Mouse (Mus musculus): Measurements from ENCODE around the gene Ermp1. TPM values are rescaled to one million over a fixed set of nuclear protein-coding genes. Genes with fewer than 3 reads are reported as not detected.

Gene Ermp1
- polyA plus RNA-seq, 1 experiment from 2014 or later = 24.8 TPM

DNA sequence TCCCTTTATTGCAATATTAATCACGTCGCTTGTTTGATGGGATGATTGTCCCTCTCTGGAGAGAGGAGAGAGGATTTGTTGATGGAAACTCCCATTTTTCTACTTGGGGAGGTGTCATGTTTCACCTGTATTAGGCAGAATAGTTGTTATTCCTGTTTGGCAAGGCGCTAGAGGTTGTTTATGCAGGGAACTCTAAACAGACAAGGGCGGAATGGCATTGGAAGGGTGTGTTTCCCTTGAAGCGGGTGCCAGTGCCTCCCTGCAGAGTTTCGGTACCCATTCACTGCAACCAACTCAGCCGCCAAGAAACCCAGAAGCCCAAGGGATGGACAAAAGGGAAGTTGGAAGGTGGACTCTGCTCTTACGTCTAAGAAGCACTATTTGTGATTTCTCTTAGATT, 15.6 kb upstream of the Ermp1 start:
- no peaks in the 10 kb centered on the region for H3K9me3 ChIP-seq (ENCODE audit: low read length)
- ATAC-seq (ENCODE audit: low FRiP score, low TSS enrichment) = no peak

DNA sequence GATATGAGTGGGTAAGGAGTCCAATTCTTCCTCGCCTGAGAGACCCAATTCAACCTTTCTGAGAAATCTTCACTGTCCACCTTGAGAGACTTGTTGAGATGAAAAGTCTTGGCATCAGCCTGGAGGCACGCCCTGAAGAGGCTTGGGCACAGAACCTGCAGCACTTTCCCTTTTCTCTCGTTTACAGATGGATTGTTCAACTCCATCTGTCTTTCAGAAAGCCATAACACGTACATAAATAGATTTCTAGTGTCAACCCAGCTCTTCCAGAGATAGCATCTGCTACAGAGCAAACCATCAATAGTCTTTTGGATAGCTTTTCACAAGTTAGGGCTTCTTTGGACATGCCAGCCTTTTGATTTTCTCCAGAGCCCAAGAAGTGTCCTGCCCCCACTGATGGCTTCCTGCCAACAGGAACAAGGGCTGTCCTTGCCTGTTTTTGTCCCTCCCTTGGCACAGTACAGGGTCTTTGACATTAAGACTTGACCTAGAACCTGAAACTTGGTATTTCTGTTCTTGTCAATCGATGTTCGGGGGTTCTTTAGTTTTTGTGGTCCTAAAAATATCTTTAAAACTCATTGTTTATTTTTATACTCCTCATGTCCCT, 13.9 kb upstream of the Ermp1 start:
- no peaks in the 10 kb centered on the region for H3K27me3 ChIP-seq (ENCODE audit: insufficient read depth, low read length)
- no peak for ATAC-seq (ENCODE audit: low FRiP score, low TSS enrichment)
- no peak overlapping the region for H3K4me3 ChIP-seq (ENCODE audit: low read length)
- peaks cover 7% of the 10 kb centered on the region; the same call in 1 of the 2 replicates for H3K4me1 ChIP-seq (ENCODE audit: insufficient read depth, low read length)
- H3K4me2 ChIP-seq (replicated peaks; ENCODE audit: low read depth, low read length) = no peak overlapping the region
- no peaks in the 10 kb centered on the region for H3K9me3 ChIP-seq (ENCODE audit: low read length)
- WGBS = 83% methylated on average over 6 of the region's 6 CpGs
- no peaks in the 10 kb centered on the region for H3K36me3 ChIP-seq (ENCODE audit: insufficient read depth, low read length)
- H3K9ac ChIP-seq (replicated peaks; ENCODE audit: low read length) = no peak overlapping the region
- no peak overlapping the region for H3K27ac ChIP-seq (ENCODE audit: low read length)

More for the DNA sequence above, 15.6 kb upstream of the Ermp1 start:
- WGBS = 47% methylated on average over 8 of the region's 8 CpGs
- H3K27me3 ChIP-seq (ENCODE audit: insufficient read depth, low read length) = no peaks in the 10 kb centered on the region
- no peak overlapping the region for H3K9ac ChIP-seq (replicated peaks; ENCODE audit: low read length)
- no peak overlapping the region for H3K4me3 ChIP-seq (ENCODE audit: low read length)
- no peak overlapping the region for H3K27ac ChIP-seq (ENCODE audit: low read length)
- H3K4me2 ChIP-seq (replicated peaks; ENCODE audit: low read depth, low read length) = no peak overlapping the region
- no peaks in the 10 kb centered on the region for H3K36me3 ChIP-seq (ENCODE audit: insufficient read depth, low read length)
- H3K4me1 ChIP-seq (ENCODE audit: insufficient read depth, low read length) = peaks cover 9% of the 10 kb centered on the region; the same call in 1 of the 2 replicates

DNA sequence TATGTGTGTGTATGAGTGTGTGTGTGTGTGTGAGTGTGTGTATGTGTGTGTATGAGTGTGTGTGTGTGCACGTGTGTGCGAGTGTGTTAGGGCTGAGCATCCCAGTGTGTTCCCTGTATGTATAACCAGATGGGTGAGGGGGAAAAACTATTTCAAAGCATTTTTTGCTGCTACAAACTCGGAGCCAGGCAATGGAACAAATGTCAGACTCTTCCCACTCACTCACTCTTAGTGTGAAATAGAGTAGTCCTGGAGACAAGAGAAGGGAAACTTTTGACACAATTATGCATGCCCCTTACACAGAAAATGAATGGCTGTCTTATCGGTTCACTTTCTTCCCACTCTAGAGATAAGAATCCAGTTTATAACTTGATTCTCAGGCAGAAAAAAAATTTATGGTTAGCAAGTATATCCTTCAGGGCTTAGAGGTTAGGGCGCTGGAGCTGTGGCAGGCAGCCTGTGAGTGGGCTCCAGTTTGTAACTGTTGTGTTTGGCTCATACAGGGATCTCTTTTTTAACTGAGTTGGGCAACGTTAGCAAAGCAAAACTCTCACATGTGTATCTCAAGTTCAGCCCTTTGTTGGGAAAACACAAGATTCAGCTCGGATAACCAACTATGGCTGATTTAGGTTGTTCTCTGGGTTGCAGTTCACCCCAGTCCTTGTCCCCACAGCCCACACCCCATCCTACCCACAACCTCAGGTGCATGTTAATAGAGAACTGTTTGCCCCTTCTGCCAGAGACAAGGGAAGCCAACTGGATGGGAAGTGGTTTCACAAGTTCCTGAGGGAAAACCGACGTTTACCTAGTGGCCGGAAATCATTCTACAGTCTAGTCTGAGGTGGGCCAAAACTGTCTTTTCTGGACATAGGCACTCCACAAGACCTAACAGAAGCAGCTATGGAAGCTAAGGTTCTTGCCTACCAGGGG, 12.9 kb upstream of the Ermp1 start:
- Histone ChIP-seq H3K27ac (ENCODE audit: low read length) (no peak overlapping the region), H3K4me3 (ENCODE audit: low read length) (no peak overlapping the region), H3K36me3 (ENCODE audit: insufficient read depth, low read length) (no peaks in the 10 kb centered on the region), H3K4me1 (ENCODE audit: insufficient read depth, low read length) (no peaks in the 10 kb centered on the region), H3K9me3 (ENCODE audit: low read length) (no peaks in the 10 kb centered on the region), H3K4me2 (replicated peaks; ENCODE audit: low read depth, low read length) (no peak overlapping the region), H3K9ac (replicated peaks; ENCODE audit: low read length) (no peak overlapping the region), H3K27me3 (ENCODE audit: insufficient read depth, low read length) (no peaks in the 10 kb centered on the region)
- no peak for ATAC-seq (ENCODE audit: low FRiP score, low TSS enrichment)
- 64% methylated on average over 10 of the region's 10 CpGs for WGBS

DNA sequence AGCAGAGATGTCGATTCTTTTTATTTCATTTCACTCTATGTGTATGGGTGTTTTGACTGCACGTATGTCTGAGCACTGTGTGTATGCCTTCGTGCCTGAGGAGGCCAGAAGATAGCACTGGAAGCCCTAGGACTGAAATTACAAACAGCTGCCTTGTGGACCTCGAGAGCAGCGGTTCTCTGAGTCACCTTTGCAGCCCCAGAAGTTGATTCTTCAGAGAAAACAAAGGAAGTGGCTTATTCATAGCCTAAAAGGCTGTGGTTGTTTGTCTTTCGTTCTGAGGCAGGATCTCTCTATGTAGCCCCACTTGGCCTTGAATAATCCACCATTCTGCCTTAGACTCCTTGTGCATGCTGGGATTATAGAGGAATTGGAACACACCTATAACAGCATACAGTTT, 11.5 kb upstream of the Ermp1 start:
- 54% methylated on average over 6 of the region's 6 CpGs for WGBS
- no peak for ATAC-seq (ENCODE audit: low FRiP score, low TSS enrichment)
- Histone ChIP-seq H3K4me3 (ENCODE audit: low read length) (no peak overlapping the region), H3K9me3 (ENCODE audit: low read length) (no peaks in the 10 kb centered on the region), H3K27ac (ENCODE audit: low read length) (no peak overlapping the region), H3K9ac (replicated peaks; ENCODE audit: low read length) (no peak overlapping the region), H3K4me2 (replicated peaks; ENCODE audit: low read depth, low read length) (no peak overlapping the region), H3K4me1 (ENCODE audit: insufficient read depth, low read length) (no peaks in the 10 kb centered on the region), H3K36me3 (ENCODE audit: insufficient read depth, low read length) (no peaks in the 10 kb centered on the region), H3K27me3 (ENCODE audit: insufficient read depth, low read length) (no peaks in the 10 kb centered on the region)

DNA sequence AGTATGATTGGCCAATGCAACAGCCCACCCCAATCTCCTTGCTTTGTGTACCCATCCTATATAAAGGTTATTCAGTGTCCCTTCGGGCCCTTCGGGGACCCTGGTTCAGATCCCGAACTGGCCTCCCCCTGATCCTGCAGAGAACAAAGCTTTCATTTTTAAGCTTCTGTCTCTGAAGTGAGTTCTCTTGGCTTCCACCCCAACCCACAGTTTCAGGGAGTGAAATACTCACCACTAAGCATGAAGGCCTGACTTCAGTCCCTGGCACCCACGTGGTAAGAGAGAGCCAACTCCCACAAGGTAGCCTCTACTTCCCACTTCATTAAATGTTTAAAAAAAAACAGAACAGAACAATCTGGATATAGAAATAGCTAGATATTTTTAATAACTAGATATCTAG, 10.6 kb upstream of the Ermp1 start:
- Histone ChIP-seq H3K4me1 (ENCODE audit: insufficient read depth, low read length) (no peaks in the 10 kb centered on the region), H3K9ac (replicated peaks; ENCODE audit: low read length) (no peak overlapping the region), H3K27me3 (ENCODE audit: insufficient read depth, low read length) (no peaks in the 10 kb centered on the region), H3K4me3 (ENCODE audit: low read length) (no peak overlapping the region), H3K4me2 (replicated peaks; ENCODE audit: low read depth, low read length) (no peak overlapping the region), H3K27ac (ENCODE audit: low read length) (no peak overlapping the region), H3K9me3 (ENCODE audit: low read length) (no peaks in the 10 kb centered on the region), H3K36me3 (ENCODE audit: insufficient read depth, low read length) (no peaks in the 10 kb centered on the region)
- WGBS = 89% methylated on average over 4 of the region's 4 CpGs
- no peak for ATAC-seq (ENCODE audit: low FRiP score, low TSS enrichment)

DNA sequence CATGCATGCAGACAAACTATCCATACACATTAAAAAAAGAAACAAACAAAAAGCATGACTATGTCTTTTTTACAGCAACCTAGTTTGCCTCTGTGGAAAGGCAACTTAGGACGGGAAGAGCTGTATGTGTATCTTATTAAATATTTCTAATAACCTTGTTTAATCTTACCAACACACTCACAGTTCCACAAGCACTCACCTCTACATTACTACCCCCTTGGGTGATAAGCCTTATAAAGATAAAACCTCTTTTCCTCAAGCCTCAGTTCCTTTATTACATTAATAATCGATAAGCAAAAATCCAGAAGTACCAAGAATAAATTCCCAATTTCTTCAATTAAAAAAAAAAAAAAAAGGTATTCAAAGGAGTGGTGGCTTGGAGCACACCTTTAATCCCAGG, 9.3 kb upstream of the Ermp1 start:
- H3K4me2 ChIP-seq (replicated peaks; ENCODE audit: low read depth, low read length) = no peak overlapping the region
- H3K27me3 ChIP-seq (ENCODE audit: insufficient read depth, low read length) = no peaks in the 10 kb centered on the region
- no peak overlapping the region for H3K4me3 ChIP-seq (ENCODE audit: low read length)
- no peaks in the 10 kb centered on the region for H3K4me1 ChIP-seq (ENCODE audit: insufficient read depth, low read length)
- H3K9ac ChIP-seq (replicated peaks; ENCODE audit: low read length) = no peak overlapping the region
- H3K9me3 ChIP-seq (ENCODE audit: low read length) = no peaks in the 10 kb centered on the region
- no peak for ATAC-seq (ENCODE audit: low FRiP score, low TSS enrichment)
- 94% methylated on average over 2 of the region's 2 CpGs for WGBS
- no peaks in the 10 kb centered on the region for H3K36me3 ChIP-seq (ENCODE audit: insufficient read depth, low read length)
- H3K27ac ChIP-seq (ENCODE audit: low read length) = no peak overlapping the region

DNA sequence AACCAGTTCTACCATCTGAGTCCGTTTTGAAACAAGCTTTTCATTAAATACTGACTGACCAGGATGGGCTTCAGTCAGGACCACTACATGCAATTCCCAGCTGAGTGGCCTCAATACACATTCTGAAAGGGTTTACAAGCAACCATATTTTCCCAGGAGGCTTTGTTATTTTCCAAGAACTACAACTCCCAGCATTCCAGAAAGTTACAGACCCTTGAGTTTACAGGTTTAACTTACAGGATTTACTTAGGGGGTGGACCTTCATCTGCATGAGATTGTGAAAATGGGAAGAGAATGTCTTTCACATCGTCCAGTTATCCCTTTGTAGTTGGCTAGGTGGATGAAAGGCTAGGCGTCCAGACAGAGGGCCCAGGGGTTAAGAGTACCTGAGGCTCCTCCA, 8.8 kb upstream of the Ermp1 start:
- Histone ChIP-seq H3K36me3 (ENCODE audit: insufficient read depth, low read length) (no peaks in the 10 kb centered on the region), H3K27ac (ENCODE audit: low read length) (no peak overlapping the region), H3K4me3 (ENCODE audit: low read length) (no peak overlapping the region), H3K27me3 (ENCODE audit: insufficient read depth, low read length) (no peaks in the 10 kb centered on the region), H3K9ac (replicated peaks; ENCODE audit: low read length) (no peak overlapping the region), H3K9me3 (ENCODE audit: low read length) (no peaks in the 10 kb centered on the region), H3K4me2 (replicated peaks; ENCODE audit: low read depth, low read length) (no peak overlapping the region), H3K4me1 (ENCODE audit: insufficient read depth, low read length) (no peaks in the 10 kb centered on the region)
- ATAC-seq (ENCODE audit: low FRiP score, low TSS enrichment) = no peak
- WGBS = 60% methylated on average over 3 of the region's 3 CpGs

DNA sequence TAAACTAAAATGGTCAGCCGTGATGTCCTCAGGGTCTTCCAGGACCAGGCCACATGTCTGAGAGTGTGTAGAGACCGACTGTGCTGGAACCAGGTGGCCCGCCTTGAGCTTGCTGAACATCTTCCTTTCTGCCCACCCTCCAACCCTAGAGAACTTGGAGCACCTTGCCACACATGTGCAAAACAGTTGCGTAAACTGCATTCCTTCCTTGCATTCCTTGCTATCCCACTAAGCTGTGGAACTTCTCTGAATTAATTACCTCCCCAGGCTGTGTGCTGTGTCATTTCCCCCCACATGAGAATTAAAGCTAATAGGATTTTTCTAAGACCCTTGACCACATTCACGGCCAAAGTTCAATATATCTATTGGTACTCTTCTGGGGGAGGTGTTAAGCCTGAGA, 8.4 kb upstream of the Ermp1 start:
- ATAC-seq (ENCODE audit: low FRiP score, low TSS enrichment) = no peak
- WGBS = 83% methylated on average over 5 of the region's 5 CpGs

DNA sequence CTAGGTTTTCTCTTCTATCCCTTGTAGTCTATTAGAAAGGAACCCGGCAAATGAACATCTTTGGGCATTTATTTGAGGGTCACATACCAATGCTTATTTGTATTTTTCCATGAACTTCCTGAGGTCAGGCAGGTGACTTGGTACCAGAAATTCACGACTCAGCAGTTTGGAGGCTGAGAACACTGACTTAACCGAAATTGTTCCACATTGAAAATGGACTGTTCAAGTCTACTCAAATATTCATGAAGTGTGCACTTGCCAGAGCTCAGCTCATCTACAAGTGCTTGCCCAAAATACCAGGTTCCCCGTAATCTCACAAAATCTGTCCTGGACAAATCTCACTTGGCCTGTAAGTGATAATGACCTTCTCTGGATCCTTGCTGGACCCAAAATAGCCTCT, 7.8 kb upstream of the Ermp1 start:
- H3K9me3 ChIP-seq (ENCODE audit: low read length) = no peaks in the 10 kb centered on the region
- 75% methylated on average over 4 of the region's 4 CpGs for WGBS
- H3K4me2 ChIP-seq (replicated peaks; ENCODE audit: low read depth, low read length) = no peak overlapping the region

More for the DNA sequence above, 8.4 kb upstream of the Ermp1 start:
- Histone ChIP-seq H3K27ac (ENCODE audit: low read length) (no peak overlapping the region), H3K4me1 (ENCODE audit: insufficient read depth, low read length) (no peaks in the 10 kb centered on the region), H3K9me3 (ENCODE audit: low read length) (no peaks in the 10 kb centered on the region), H3K36me3 (ENCODE audit: insufficient read depth, low read length) (no peaks in the 10 kb centered on the region), H3K4me3 (ENCODE audit: low read length) (no peak overlapping the region), H3K4me2 (replicated peaks; ENCODE audit: low read depth, low read length) (no peak overlapping the region), H3K27me3 (ENCODE audit: insufficient read depth, low read length) (no peaks in the 10 kb centered on the region), H3K9ac (replicated peaks; ENCODE audit: low read length) (no peak overlapping the region)

DNA sequence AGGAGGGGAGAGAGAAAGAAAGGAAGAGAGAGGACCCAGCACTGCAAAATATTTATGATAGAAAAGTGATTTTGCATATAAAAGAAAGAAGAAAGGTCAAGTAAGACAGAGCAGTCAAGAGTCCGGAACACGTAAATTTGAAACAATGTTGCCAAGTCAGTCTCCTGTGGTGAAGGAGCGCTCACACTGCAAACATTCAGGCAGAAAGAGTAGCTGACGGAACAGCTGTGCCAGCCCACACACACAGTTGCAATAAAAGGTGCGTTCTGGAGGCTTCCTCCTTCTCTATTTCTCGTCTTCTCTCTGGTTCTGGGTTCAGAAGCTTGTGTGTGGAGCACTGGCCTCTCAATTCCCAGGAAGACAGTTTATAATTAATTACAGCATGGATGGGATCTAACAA, 6.9 kb upstream of the Ermp1 start:
- WGBS = 45% methylated on average over 6 of the region's 6 CpGs
- H3K27ac ChIP-seq (ENCODE audit: low read length) = no peak overlapping the region

More for the DNA sequence above, 7.8 kb upstream of the Ermp1 start:
- Histone ChIP-seq H3K36me3 (ENCODE audit: insufficient read depth, low read length) (no peaks in the 10 kb centered on the region), H3K4me1 (ENCODE audit: insufficient read depth, low read length) (no peaks in the 10 kb centered on the region), H3K27ac (ENCODE audit: low read length) (no peak overlapping the region), H3K9ac (replicated peaks; ENCODE audit: low read length) (no peak overlapping the region), H3K4me3 (ENCODE audit: low read length) (no peak overlapping the region), H3K27me3 (ENCODE audit: insufficient read depth, low read length) (no peaks in the 10 kb centered on the region)
- ATAC-seq (ENCODE audit: low FRiP score, low TSS enrichment) = no peak

More for the DNA sequence above, 6.9 kb upstream of the Ermp1 start:
- no peak overlapping the region for H3K9ac ChIP-seq (replicated peaks; ENCODE audit: low read length)
- no peak overlapping the region for H3K4me3 ChIP-seq (ENCODE audit: low read length)
- no peaks in the 10 kb centered on the region for H3K27me3 ChIP-seq (ENCODE audit: insufficient read depth, low read length)
- no peak overlapping the region for H3K4me2 ChIP-seq (replicated peaks; ENCODE audit: low read depth, low read length)
- no peak for ATAC-seq (ENCODE audit: low FRiP score, low TSS enrichment)
- no peaks in the 10 kb centered on the region for H3K4me1 ChIP-seq (ENCODE audit: insufficient read depth, low read length)
- H3K9me3 ChIP-seq (ENCODE audit: low read length) = no peaks in the 10 kb centered on the region
- H3K36me3 ChIP-seq (ENCODE audit: insufficient read depth, low read length) = no peaks in the 10 kb centered on the region

Data from kidney, embryonic 16.5 days (tissue).